Mouse (Mus musculus): Measurements from ENCODE around the gene Bace2.

The Bace2 gene

DNA sequence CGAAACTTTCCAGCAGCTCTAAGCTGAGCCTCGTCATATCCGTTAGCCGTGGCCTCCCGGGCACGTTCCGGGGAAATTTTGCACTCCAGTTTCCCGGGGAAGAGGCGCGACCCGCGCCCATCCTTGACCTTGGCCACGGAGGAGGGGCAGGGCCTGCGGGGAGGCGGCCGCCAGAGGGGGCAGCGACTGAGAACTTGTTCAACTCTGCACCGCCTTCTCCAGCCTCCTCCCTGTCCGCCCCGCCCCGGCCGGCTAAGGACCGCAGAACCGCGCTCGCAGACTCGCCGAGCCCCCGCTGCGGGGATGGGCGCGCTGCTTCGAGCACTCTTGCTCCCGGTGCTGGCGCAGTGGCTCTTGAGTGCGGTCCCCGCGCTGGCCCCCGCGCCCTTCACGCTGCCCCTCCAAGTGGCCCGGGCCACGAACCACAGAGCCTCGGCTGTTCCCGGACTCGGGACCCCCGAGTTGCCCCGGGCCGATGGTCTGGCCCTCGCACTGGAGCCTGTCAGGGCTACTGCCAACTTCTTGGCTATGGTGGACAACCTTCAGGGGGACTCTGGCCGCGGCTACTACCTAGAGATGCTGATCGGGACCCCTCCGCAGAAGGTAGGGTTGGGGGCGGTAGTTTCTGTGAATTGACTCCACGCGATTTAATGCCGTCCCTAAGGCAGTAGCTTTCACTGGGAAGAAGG is at the start of gene Bace2:
Bace2 (plus strand) TSS at position 244 of the 689 bp plus-strand sequence.
- peak; percentile 73 for DNase-seq (ENCODE audit: low spot score)

GRCm38 (mm10) chr16:97307594-97307993 is 48.9 kb upstream of the Bace2 start:
- peak; percentile 54 for DNase-seq (ENCODE audit: low spot score)

DNA sequence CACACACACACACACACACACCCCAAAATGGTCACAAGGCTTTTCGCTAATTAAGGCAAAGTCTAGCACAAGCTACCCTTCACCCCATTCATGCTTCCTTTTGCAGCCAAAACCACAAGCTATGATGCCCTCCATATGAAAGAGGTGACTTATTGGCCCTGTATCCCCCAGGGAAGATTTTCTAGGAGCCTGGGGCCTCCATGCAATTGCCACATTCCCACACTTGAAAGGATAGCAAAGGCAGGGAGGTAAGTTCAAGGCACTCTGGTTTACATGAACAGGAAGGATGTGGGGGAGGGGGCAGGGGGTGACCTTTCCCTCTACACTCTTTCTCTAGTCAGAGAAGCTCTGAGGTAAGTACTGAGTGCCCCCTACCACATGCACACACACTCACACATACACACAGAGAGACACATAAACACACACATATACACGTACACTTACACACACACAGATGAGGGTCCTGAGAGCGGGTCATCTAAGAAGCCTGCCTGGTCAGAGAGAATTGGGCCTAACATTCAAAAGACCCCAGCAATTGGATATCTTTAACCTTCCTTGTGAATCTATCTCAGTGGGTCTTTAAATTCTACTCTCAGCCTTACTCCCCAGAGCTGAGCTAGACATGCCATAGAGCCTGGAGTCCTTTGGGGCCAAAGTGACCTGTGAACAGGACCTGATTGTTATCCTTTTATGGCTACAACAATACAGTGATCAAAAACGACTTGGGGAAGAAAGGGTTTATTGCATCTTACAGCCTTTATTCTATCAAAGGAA is 46.6 kb upstream of the Bace2 start:
- DNase-seq (ENCODE audit: low spot score), result no peak

- DNase-seq (ENCODE audit: low spot score), result no peak
Observed at GRCm38 (mm10) chr16:97310570-97310846, 46.0 kb upstream of the Bace2 start.

DNA sequence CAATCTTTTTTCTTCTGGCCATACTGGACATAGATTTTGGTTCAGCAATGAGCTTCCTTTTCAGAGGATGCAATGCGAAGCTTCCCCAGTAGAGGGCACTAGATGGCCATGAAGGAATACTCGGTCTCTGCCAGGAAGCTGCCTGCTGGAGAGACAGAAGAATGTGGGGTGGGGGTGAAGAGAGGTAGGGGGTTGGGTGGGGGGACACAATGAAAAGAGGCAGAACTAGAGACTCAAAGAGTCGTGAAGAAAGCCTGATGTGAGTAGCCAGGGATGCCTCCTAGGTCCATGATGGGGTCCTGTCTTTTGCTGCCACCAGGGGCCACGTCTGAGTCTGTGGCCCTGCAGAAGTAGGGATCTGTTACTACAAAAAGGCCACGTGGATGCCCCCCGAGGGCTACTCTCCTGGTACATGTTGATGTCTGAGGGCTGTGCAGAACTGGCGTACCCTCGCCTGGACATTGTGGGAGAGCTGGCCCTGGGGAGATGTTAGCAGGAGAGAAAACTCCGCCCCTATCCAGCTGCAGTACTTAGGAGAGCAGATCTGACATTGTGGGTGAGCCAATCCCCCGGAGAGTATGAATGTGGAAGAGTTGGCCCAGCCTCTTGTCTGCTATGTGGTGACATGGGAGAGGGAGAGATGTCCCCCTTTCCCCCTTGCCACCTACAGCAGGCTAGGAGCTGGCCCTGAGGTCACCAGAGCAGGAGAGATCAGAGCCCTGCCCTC is 43.4 kb upstream of the Bace2 start:
- DNase-seq (ENCODE audit: low spot score), result peak; percentile 87

DNA sequence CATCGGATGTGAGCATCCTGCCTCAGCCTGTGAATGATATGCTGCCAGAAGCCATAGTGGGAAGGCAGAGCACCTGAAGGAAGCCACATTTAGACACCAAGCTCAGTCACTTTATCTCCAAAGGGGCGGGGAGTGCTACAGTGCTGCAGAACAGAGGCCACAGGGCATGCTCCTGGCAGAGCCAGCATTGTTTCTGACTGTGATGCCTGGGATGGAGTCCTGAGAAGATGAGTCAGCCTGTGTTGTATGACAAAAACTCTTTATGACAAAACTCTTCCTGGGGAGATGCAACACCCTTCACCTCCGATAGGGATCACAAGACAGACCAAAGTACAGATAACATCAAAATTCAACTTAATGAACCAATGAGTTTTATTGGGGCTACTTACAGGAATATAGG is 35.0 kb upstream of the Bace2 start:
- DNase-seq (ENCODE audit: low spot score), result no peak

DNA sequence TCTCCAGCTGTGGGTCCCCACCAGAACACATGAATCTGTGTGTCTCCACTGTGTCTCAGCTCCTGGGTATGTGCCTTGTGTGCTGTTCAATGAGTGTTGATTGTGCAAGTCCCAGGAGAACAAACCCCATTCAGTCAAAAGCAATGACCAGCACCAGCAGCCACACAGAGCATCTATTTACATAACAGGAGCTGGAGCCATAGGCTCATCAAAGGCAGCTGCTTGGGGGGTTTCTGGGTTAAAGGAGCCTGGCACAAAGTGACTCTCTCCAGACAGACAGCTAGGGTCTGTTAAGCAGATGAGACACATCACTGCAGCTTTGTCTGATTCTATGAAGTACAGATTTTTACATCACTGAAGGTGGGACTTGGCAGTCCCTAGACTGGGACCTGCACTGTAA is 33.9 kb upstream of the Bace2 start:
- DNase-seq (ENCODE audit: low spot score), result no peak

DNA sequence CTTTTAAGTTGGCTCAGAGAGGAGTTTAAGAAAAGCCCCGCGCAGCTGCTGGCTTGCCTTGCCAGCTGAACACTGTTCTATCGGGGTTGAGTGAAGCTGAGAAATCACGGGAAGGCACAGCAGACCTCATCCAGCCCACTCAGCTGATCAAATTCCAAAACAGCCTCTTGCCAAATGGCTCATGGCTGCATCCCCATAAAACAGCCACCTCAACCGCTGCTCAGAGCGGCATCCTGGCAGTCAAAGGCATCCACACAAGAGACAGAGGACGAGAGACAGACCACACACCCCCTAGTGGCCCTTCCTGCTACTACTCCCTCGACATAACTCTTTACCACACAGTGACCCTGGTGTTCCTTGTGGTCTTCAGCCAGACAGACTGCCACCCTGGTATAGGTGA is 30.6 kb upstream of the Bace2 start:
- DNase-seq (ENCODE audit: low spot score), result peak; percentile 62

GRCm38 (mm10) chr16:97328602-97329001 is 27.9 kb upstream of the Bace2 start:
- no peak for DNase-seq (ENCODE audit: low spot score)

DNA sequence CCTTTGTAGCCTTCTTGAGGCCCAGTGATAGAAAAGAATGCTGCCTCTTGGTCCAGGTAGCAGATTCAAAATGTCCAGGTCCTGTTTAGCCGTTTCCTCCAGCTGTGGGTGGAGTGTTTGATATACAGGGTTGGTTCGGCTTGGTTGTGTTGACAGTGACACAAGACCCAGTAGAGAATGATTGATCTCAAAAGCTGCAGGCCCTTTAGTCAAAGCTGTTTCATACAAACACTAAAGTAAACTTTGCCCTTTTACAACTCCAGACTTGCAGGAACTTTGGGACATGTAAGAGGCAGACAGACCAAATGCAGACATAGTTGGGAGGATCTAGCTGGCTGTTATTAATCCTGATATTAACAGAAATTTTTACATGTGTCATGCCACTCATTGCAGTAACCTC is 3.5 kb upstream of the Bace2 start:
- no peak for DNase-seq (ENCODE audit: low spot score)

DNA sequence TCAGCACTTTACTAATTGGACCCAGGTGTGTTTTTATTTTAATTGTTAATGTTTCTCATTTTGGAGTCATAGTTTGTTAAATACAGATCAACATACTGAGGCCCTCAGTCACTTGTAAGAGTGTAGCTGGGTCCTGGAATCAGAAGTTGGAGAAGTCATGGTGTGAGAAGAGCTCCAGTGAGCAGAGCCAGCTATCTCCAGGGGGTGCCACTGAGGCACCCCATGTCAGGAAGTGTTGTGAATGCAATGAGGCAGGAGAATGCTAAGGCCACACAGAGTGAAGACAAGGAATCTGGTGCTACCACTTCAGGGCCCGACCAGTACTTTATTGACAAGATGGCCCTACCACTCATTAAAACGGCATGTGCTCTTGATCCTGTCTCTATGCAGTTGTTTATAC is 1.9 kb upstream of the Bace2 start:
- no peak for DNase-seq (ENCODE audit: low spot score)

GRCm38 (mm10) chr16:97357188-97357821 is 763 bp downstream of the Bace2 start:
- peak; percentile 54 for DNase-seq (ENCODE audit: low spot score)

DNA sequence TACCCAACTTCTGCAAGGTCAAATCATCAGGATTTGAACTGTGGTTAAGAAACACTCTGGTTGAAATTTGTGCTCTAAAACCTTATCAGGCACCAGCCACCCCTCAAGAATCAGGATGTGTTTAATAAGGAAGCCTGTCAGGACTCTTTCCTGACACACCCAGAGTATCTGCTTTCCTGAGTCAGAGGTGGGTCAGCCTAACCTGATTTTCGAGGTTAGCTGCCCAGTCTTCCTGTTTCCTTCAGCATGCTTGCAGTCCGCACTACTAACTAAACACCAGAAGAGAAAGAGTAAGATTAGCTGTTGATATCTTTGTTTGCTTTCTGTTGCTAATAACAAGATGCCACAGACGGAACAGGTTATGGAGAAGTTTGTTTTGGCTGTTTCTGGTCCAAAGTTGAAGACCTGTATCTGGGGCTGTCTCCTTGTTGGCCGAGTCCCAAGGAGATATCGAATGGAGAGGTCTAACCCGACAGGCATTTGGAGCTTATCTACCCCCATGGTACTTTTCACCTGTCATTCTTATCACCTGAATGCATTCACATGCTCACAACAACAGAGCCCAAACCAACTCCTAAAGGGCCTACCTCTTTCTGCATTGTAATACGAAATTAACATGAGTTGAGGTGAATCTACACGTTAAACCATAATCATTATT is 5.8 kb downstream of the Bace2 start:
- no peak for DNase-seq (ENCODE audit: low spot score)

DNA sequence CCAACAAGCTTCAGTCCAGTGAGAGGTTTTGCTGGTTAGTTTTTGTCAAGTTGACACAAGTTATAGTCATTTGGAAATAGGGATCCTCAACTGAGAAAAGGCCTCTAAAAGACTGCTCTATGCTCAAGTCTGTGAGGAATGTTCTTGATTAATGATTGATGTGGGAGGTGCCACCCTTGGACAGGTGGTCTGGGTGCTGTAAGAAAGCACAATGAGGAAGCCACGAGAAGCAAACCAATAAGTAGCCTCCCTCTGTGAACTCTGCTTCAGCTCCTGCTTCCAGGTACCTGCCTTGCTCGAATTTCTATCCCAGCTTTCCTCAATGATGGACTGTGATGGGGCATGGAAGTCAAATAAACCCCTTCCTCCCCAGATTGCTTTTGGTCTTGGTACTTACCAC is 9.6 kb downstream of the Bace2 start:
- DNase-seq (ENCODE audit: low spot score), result no peak

- no peak for DNase-seq (ENCODE audit: low spot score)
Observed at GRCm38 (mm10) chr16:97370258-97370657, 13.7 kb downstream of the Bace2 start.

DNA sequence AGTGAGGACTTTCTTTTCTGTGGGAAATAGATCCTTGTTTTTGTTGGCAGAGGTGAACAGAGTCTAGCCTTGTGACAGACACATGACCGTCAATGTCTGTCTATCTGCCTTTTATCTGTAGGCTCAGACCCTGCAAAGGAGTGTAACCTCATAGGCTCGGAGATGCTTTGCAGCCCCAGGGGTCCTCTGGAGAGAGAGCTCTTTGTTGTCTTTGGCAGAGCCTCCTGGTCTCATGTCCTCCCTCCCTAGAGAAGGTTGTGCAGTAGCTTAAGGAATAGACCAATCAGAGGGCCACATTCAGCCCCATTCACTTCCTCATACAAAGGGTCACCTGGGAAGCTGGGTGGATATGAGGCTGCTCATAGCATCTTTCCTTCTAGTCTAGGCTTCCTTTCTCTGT is 31.4 kb downstream of the Bace2 start:
- no peak for DNase-seq (ENCODE audit: low spot score)

DNA sequence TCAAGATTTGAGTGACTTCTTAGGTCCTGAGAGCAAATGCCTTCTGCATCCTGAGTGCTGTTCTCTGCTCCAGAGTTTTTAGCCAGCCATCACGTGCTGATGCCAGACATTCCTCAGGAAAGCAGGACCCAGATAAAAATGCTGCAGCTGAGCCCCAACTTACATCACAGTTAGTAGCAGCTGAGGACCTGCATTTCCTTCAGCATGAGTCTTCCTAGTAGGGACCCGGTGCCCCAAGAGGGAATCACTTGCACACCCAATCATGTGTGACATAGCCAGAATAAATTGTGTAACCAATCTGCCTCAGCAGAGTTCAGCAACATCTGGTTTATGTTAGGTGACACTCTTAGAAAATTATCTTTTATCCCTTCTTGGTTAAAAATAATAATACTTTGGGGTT is 34.7 kb downstream of the Bace2 start:
- DNase-seq (ENCODE audit: low spot score), result peak; percentile 5

DNA sequence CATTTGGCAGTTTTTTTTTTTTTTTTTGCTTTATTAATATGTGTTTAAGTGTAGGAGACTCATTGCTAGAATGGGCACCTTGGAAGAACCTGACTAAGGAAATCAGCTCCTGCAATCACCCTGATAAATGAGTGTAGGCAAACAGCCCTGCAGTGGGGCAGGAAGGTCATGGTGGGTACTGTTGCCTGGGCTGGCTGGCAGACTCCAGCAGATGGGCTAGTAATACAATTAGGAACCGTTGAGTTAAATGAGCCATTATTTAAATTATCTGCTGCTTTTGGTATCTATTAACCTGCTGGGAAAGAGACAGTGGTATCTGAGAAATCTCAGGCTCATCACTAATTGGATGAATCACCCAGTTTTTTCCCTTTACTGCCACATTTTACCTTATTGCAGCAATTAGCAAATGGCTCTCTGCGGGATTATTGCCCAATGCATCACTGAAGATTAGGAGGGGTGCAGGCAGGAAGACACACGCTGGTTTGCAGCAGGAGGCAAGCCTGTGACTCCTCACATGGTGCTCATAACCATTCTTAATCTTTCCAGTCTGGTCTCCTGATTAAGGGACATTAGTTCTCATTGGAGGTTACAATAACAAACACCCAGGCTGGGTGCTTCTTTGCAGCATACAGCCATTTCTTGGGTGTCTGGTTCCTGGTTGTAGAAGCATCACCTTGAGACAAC is 35.3 kb downstream of the Bace2 start:
- no peak for DNase-seq (ENCODE audit: low spot score)

DNA sequence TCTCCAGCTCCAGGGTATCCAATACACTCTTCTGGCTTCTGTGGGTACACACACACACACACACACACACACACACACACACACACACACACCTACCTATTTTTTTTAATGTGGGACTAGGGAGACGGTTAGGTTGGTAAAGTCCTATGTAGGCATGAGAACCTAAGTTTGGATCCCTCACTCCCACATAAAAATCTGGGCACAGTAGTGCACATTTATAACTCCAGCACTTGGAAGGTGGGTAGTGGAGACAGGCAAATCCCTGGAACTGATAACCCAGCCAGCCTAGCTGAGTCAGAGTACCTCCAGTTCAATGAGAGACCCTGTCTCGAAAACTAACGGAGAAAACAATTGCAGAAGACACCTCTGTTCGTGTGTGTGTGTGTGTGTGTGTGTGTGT is 39.9 kb downstream of the Bace2 start:
- no peak for DNase-seq (ENCODE audit: low spot score)

GRCm38 (mm10) chr16:97397945-97398531 is 41.5 kb downstream of the Bace2 start:
- DNase-seq (ENCODE audit: low spot score), result no peak

DNA sequence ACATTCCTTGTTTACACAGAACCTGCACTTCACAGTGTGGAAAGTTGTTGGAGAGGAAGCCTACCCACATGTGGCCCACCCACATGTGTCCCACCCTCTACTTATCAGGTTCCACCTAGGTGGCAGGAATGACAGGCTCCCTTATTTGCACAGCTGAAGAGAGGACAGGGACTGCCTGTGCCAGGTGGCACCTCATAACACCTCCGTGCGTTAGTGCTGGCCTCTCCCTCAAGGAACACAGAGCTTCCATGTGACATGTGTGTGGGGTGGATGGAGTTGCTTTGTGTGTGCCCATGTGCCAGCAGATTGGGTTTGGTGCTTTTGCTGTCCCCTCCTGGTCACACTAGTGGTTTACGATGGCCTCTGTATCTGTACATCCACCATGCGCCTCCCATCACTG is 43.4 kb downstream of the Bace2 start:
- DNase-seq (ENCODE audit: low spot score), result no peak
